Mouse (Mus musculus) heart, postnatal 25 days (tissue): ENCODE data around the gene Ngef. TPM values are rescaled to one million over a fixed set of nuclear protein-coding genes. Genes with fewer than 3 reads are reported as not detected.

ENCODE experiments used
- total RNA-seq, 2 experiments: library from RNA; stranded (reverse); gene quantifications; 2 replicates each; pipeline ENCODE4 v1.2.3; 2021

Gene Ngef
- total RNA-seq, 2 experiments from 2014 or later, result 0.36 to 0.49 TPM

Other genes starting within 250 kb of the Ngef start
- gene Gigyf2, start 246.9 kb downstream of the Ngef start, total RNA-seq, result 10 to 100 TPM; 46.5 to 46.8 TPM
- gene Kcnj13, start 179.1 kb downstream of the Ngef start, total RNA-seq, result not detected
- not detected for gene Snorc, start 103.6 kb downstream of the Ngef start, total RNA-seq
- not detected for gene Neu2, start 64.0 kb downstream of the Ngef start, total RNA-seq
- gene Inpp5d, start 46.4 kb upstream of the Ngef start, total RNA-seq, result 10 to 100 TPM; 10.4 to 12.5 TPM
- 10 to 100 TPM; 29.3 to 30.5 TPM for gene Atg16l1, start 182.0 kb upstream of the Ngef start, total RNA-seq
- gene Sag, start 229.8 kb upstream of the Ngef start, total RNA-seq, result under 1 TPM; 0.20 to 0.39 TPM